Mouse (Mus musculus): ENCODE data around the gene Mpi. TPM values are rescaled to one million over a fixed set of nuclear protein-coding genes. Genes with fewer than 3 reads are reported as not detected.

The Mpi gene
- polyA plus RNA-seq, 1 experiment from 2014 or later: 50.2 TPM

- Histone ChIP-seq H3K4me1 (replicated peaks) (no peaks in the 10 kb centered on the region; the same call in 1 of the 2 replicates), H3K4me2 (replicated peaks) (no peak overlapping the region), H3K27me3 (replicated peaks) (no peaks in the 10 kb centered on the region), H3K9ac (no peak overlapping the region), H3K9me3 (no peaks in the 10 kb centered on the region), H3K27ac (no peak overlapping the region), H3K36me3 (no peaks in the 10 kb centered on the region), H3K4me3 (replicated peaks) (no peak overlapping the region)
- WGBS: 4% methylated on average over 3 of the region's 3 CpGs
- ATAC-seq: no peak
These were observed 35.5 kb downstream of the Mpi start for GRCm38 (mm10) chr9:57517113-57517512.

- Histone ChIP-seq H3K36me3 (no peaks in the 10 kb centered on the region), H3K27me3 (replicated peaks) (peaks cover 9% of the 10 kb centered on the region), H3K9ac (no peak overlapping the region), H3K27ac (no peak overlapping the region), H3K4me2 (replicated peaks) (no peak overlapping the region), H3K4me1 (replicated peaks) (peaks cover 5% of the 10 kb centered on the region), H3K4me3 (replicated peaks) (no peak overlapping the region), H3K9me3 (no peaks in the 10 kb centered on the region)
- 76% methylated on average over 2 of the region's 2 CpGs for WGBS
- no peak for ATAC-seq
These were observed 42.0 kb downstream of the Mpi start for GRCm38 (mm10) chr9:57510577-57510976.

- H3K27me3 ChIP-seq (replicated peaks): peaks cover 56% of the 10 kb centered on the region
These were observed 46.9 kb downstream of the Mpi start for GRCm38 (mm10) chr9:57505700-57506099.

GRCm38 (mm10) chr9:57504891-57505290, 47.7 kb downstream of the Mpi start:
- no peak overlapping the region for H3K9ac ChIP-seq

More at GRCm38 (mm10) chr9:57505700-57506099, 46.9 kb downstream of the Mpi start:
- Histone ChIP-seq H3K9me3 (no peaks in the 10 kb centered on the region), H3K4me1 (replicated peaks) (peaks cover 36% of the 10 kb centered on the region), H3K4me3 (replicated peaks) (no peak overlapping the region), H3K36me3 (no peaks in the 10 kb centered on the region), H3K4me2 (replicated peaks) (peak overlapping the region; percentile 41), H3K27ac (no peak overlapping the region), H3K9ac (no peak overlapping the region)
- ATAC-seq: peak; percentile 75
- 5% methylated on average over 8 of the region's 8 CpGs for WGBS

GRCm38 (mm10) chr9:57504381-57504700, 48.2 kb downstream of the Mpi start:
- Histone ChIP-seq H3K36me3 (no peaks in the 10 kb centered on the region), H3K27ac (no peak overlapping the region), H3K9me3 (no peaks in the 10 kb centered on the region), H3K4me1 (replicated peaks) (peaks cover 36% of the 10 kb centered on the region), H3K27me3 (replicated peaks) (peaks cover 69% of the 10 kb centered on the region), H3K9ac (peak overlapping the region; percentile 39), H3K4me3 (replicated peaks) (peak overlapping the region; percentile 46), H3K4me2 (replicated peaks) (peak overlapping the region; percentile 95)
- WGBS: 1% methylated on average over 34 of the region's 34 CpGs
- peak; percentile 83 for ATAC-seq

More at GRCm38 (mm10) chr9:57504891-57505290, 47.7 kb downstream of the Mpi start:
- Histone ChIP-seq H3K36me3 (no peaks in the 10 kb centered on the region), H3K4me3 (replicated peaks) (0 out of 2 replicates have a peak overlapping the region, but pooled peaks have one; percentile 46), H3K27me3 (replicated peaks) (peaks cover 64% of the 10 kb centered on the region), H3K4me1 (replicated peaks) (peaks cover 36% of the 10 kb centered on the region), H3K9me3 (no peaks in the 10 kb centered on the region), H3K4me2 (replicated peaks) (peak overlapping the region; percentile 95), H3K27ac (no peak overlapping the region)
- 55% methylated on average over 10 of the region's 10 CpGs for WGBS
- no peak for ATAC-seq

GRCm38 (mm10) chr9:57503622-57504380, 48.8 kb downstream of the Mpi start, which contains the start of gene Rpp25:
Gene Rpp25, plus strand, starts transcription at chr9:57504026.
- peak; percentile 86 for ATAC-seq
- Histone ChIP-seq H3K36me3 (no peaks in the 10 kb centered on the region), H3K27me3 (replicated peaks) (peaks cover 69% of the 10 kb centered on the region), H3K4me3 (replicated peaks) (peak within 1 kb of the TSS; percentile 46), H3K9ac (peak within 1 kb of the TSS; percentile 39), H3K27ac (no peak within 1 kb of the TSS), H3K4me1 (replicated peaks) (peaks cover 36% of the 10 kb centered on the region), H3K4me2 (replicated peaks) (peak within 1 kb of the TSS; percentile 95), H3K9me3 (no peaks in the 10 kb centered on the region)
- WGBS: under 1% methylated on average over 46 of the region's 46 CpGs

- no peak overlapping the region for H3K27ac ChIP-seq
- ATAC-seq: 0 out of 2 replicates have a peak, but pooled peaks have one; percentile 5
- H3K4me2 ChIP-seq (replicated peaks): peak overlapping the region; percentile 95
- peaks cover 69% of the 10 kb centered on the region for H3K27me3 ChIP-seq (replicated peaks)
- no peaks in the 10 kb centered on the region for H3K36me3 ChIP-seq
- peak overlapping the region; percentile 46 for H3K4me3 ChIP-seq (replicated peaks)
- H3K9ac ChIP-seq: no peak overlapping the region; the same call in 1 of the 2 replicates
- H3K9me3 ChIP-seq: no peaks in the 10 kb centered on the region
- WGBS: 5% methylated on average over 23 of the region's 23 CpGs
- peaks cover 36% of the 10 kb centered on the region for H3K4me1 ChIP-seq (replicated peaks)
These were observed 49.5 kb downstream of the Mpi start for GRCm38 (mm10) chr9:57502911-57503621.

GRCm38 (mm10) chr9:57501861-57502260, 50.7 kb downstream of the Mpi start:
- H3K9me3 ChIP-seq: no peaks in the 10 kb centered on the region
- H3K4me3 ChIP-seq (replicated peaks): no peak overlapping the region
- H3K36me3 ChIP-seq: no peaks in the 10 kb centered on the region
- H3K9ac ChIP-seq: no peak overlapping the region
- peaks cover 69% of the 10 kb centered on the region for H3K27me3 ChIP-seq (replicated peaks)
- H3K4me2 ChIP-seq (replicated peaks): 0 out of 2 replicates have a peak overlapping the region, but pooled peaks have one; percentile 24
- WGBS: 7% methylated on average over 20 of the region's 20 CpGs
- H3K27ac ChIP-seq: no peak overlapping the region
- ATAC-seq: no peak
- peaks cover 36% of the 10 kb centered on the region for H3K4me1 ChIP-seq (replicated peaks)

- peaks cover 36% of the 10 kb centered on the region for H3K4me1 ChIP-seq (replicated peaks)
- no peak for ATAC-seq
- H3K9me3 ChIP-seq: no peaks in the 10 kb centered on the region
- H3K27me3 ChIP-seq (replicated peaks): peaks cover 68% of the 10 kb centered on the region
- 0 out of 2 replicates have a peak overlapping the region, but pooled peaks have one; percentile 24 for H3K4me2 ChIP-seq (replicated peaks)
- H3K27ac ChIP-seq: no peak overlapping the region
- H3K9ac ChIP-seq: no peak overlapping the region
- H3K4me3 ChIP-seq (replicated peaks): no peak overlapping the region
- 13% methylated on average over 13 of the region's 13 CpGs for WGBS
- H3K36me3 ChIP-seq: no peaks in the 10 kb centered on the region
These were observed 51.1 kb downstream of the Mpi start for GRCm38 (mm10) chr9:57501452-57501851.

- Histone ChIP-seq H3K4me3 (replicated peaks) (no peak overlapping the region), H3K27ac (no peak overlapping the region), H3K27me3 (replicated peaks) (peaks cover 41% of the 10 kb centered on the region), H3K36me3 (no peaks in the 10 kb centered on the region), H3K9ac (no peak overlapping the region), H3K4me1 (replicated peaks) (peaks cover 12% of the 10 kb centered on the region), H3K4me2 (replicated peaks) (no peak overlapping the region), H3K9me3 (no peaks in the 10 kb centered on the region)
- WGBS: 60% methylated on average over 7 of the region's 7 CpGs
- no peak for ATAC-seq
These were observed 54.0 kb downstream of the Mpi start for GRCm38 (mm10) chr9:57498536-57498935.

- Histone ChIP-seq H3K27ac (no peak overlapping the region), H3K36me3 (no peaks in the 10 kb centered on the region), H3K4me1 (replicated peaks) (peaks cover 3% of the 10 kb centered on the region; the same call in 1 of the 2 replicates), H3K4me3 (replicated peaks) (no peak overlapping the region), H3K4me2 (replicated peaks) (no peak overlapping the region), H3K27me3 (replicated peaks) (peaks cover 28% of the 10 kb centered on the region), H3K9ac (no peak overlapping the region), H3K9me3 (no peaks in the 10 kb centered on the region)
- WGBS: 54% methylated on average over 5 of the region's 5 CpGs
- ATAC-seq: no peak
These were observed 55.3 kb downstream of the Mpi start for GRCm38 (mm10) chr9:57497236-57497635.

GRCm38 (mm10) chr9:57494970-57495369, 57.6 kb downstream of the Mpi start:
- Histone ChIP-seq H3K4me1 (replicated peaks) (no peaks in the 10 kb centered on the region), H3K27ac (no peak overlapping the region), H3K4me2 (replicated peaks) (no peak overlapping the region), H3K27me3 (replicated peaks) (peaks cover 6% of the 10 kb centered on the region; the same call in 1 of the 2 replicates), H3K36me3 (no peaks in the 10 kb centered on the region), H3K9ac (no peak overlapping the region), H3K4me3 (replicated peaks) (no peak overlapping the region), H3K9me3 (no peaks in the 10 kb centered on the region)
- ATAC-seq: no peak

Data from intestine, embryonic 15.5 days (tissue).